Mouse (Mus musculus) retina, embryonic 14.5 days (tissue): Measurements from ENCODE around the gene Rcan2.

ENCODE experiments used
- DNase-seq: peaks from one replicate; pipeline ENCODE4 v3.0.0-alpha.2; 2015; ENCODE audit warnings: low spot score

Rcan2 gene

GRCm38 (mm10) chr17:43917143-43917542, 116.0 kb downstream of the Rcan2 start:
- DNase-seq, result no peak

- no peak for DNase-seq
Observed at GRCm38 (mm10) chr17:43929856-43930255, 128.7 kb downstream of the Rcan2 start.

GRCm38 (mm10) chr17:43931731-43932130, 130.6 kb downstream of the Rcan2 start:
- DNase-seq, result no peak

- DNase-seq, result no peak
Observed at GRCm38 (mm10) chr17:43934056-43934455, 132.9 kb downstream of the Rcan2 start.

GRCm38 (mm10) chr17:43952219-43952618, 151.1 kb downstream of the Rcan2 start:
- DNase-seq, result peak; percentile 53

GRCm38 (mm10) chr17:43952661-43953534, 151.7 kb downstream of the Rcan2 start:
- peak; percentile 58 for DNase-seq

GRCm38 (mm10) chr17:43953535-43953918, 152.4 kb downstream of the Rcan2 start:
- DNase-seq, result no peak

- DNase-seq, result no peak
Observed at GRCm38 (mm10) chr17:43959797-43960196, 158.6 kb downstream of the Rcan2 start.

- no peak for DNase-seq
Observed at GRCm38 (mm10) chr17:43969943-43970342, 168.8 kb downstream of the Rcan2 start.

- DNase-seq, result no peak
Observed at GRCm38 (mm10) chr17:43977572-43977971, 176.4 kb downstream of the Rcan2 start.

GRCm38 (mm10) chr17:43979925-43980324, 178.8 kb downstream of the Rcan2 start:
- DNase-seq, result no peak

GRCm38 (mm10) chr17:43982505-43982904, 181.4 kb downstream of the Rcan2 start:
- DNase-seq, result no peak

GRCm38 (mm10) chr17:43989334-43989945, 188.3 kb downstream of the Rcan2 start:
- no peak for DNase-seq

- no peak for DNase-seq
Observed at GRCm38 (mm10) chr17:43990957-43991383, 189.8 kb downstream of the Rcan2 start.

- peak; percentile 6 for DNase-seq
Observed at GRCm38 (mm10) chr17:43994080-43994479, 192.9 kb downstream of the Rcan2 start.

- no peak for DNase-seq
Observed at GRCm38 (mm10) chr17:43997514-43997913, 196.4 kb downstream of the Rcan2 start.

GRCm38 (mm10) chr17:43998095-43998494, 196.9 kb downstream of the Rcan2 start:
- DNase-seq, result no peak

GRCm38 (mm10) chr17:44004401-44004800, 203.2 kb downstream of the Rcan2 start:
- DNase-seq, result no peak

GRCm38 (mm10) chr17:44007411-44007810, 206.3 kb downstream of the Rcan2 start:
- DNase-seq, result no peak

GRCm38 (mm10) chr17:44011917-44012316, 210.8 kb downstream of the Rcan2 start:
- DNase-seq, result no peak

GRCm38 (mm10) chr17:44013756-44014510, 212.8 kb downstream of the Rcan2 start:
- DNase-seq, result no peak

- DNase-seq, result no peak
Observed at GRCm38 (mm10) chr17:44016314-44016713, 215.2 kb downstream of the Rcan2 start.
